Mouse (Mus musculus) heart, postnatal 25 days (tissue): Measurements from ENCODE around the gene Adamtsl1. TPM values are rescaled to one million over a fixed set of nuclear protein-coding genes. Genes with fewer than 3 reads are reported as not detected.

Experiments used
- DNase-seq: peaks from one replicate; pipeline ENCODE4 v3.0.0; 2022; ENCODE audit warnings: low spot score
- intact Hi-C: fragments of 180-260 bp; cut with DNase I; formaldehyde crosslinking; loops from one replicate; pipeline ENCODE4 v1.15.1; 2025
- total RNA-seq, 2 experiments: library from RNA; stranded (reverse); gene quantifications; 2 replicates each; pipeline ENCODE4 v1.2.3; 2021

Gene Adamtsl1
- total RNA-seq, 2 experiments from 2014 or later = 2.3 to 3.4 TPM

GRCm38 (mm10) chr4:86416401-86417025 lies 902.5 kb downstream of the Adamtsl1 start:
- intact Hi-C loops = no loop called here
- DNase-seq = no peak

- DNase-seq = no peak
- intact Hi-C loops = no loop called here
Observed at GRCm38 (mm10) chr4:86422586-86422985, 908.6 kb downstream of the Adamtsl1 start.

- DNase-seq = no peak
- intact Hi-C loops = no loop called here
Observed at GRCm38 (mm10) chr4:86425581-86425980, 911.6 kb downstream of the Adamtsl1 start.

- intact Hi-C loops = no loop called here
- no peak for DNase-seq
Observed at GRCm38 (mm10) chr4:86426549-86426948, 912.6 kb downstream of the Adamtsl1 start.

GRCm38 (mm10) chr4:86427312-86427711 lies 913.3 kb downstream of the Adamtsl1 start:
- intact Hi-C loops = no loop called here

GRCm38 (mm10) chr4:86428091-86428745 lies 914.2 kb downstream of the Adamtsl1 start:
- intact Hi-C loops = no loop called here
- no peak for DNase-seq

More at GRCm38 (mm10) chr4:86427312-86427711, 913.3 kb downstream of the Adamtsl1 start:
- DNase-seq = no peak

- DNase-seq = no peak
- intact Hi-C loops = no loop called here
Observed at GRCm38 (mm10) chr4:86435631-86436030, 921.7 kb downstream of the Adamtsl1 start.

- no peak for DNase-seq
Observed at GRCm38 (mm10) chr4:86436336-86436735, 922.4 kb downstream of the Adamtsl1 start.

GRCm38 (mm10) chr4:86450468-86450867 lies 936.5 kb downstream of the Adamtsl1 start:
- intact Hi-C loops = no loop called here
- DNase-seq = no peak

More at GRCm38 (mm10) chr4:86436336-86436735, 922.4 kb downstream of the Adamtsl1 start:
- intact Hi-C loops = no loop called here

GRCm38 (mm10) chr4:86464808-86465207 lies 950.8 kb downstream of the Adamtsl1 start:
- intact Hi-C loops = no loop called here
- no peak for DNase-seq
